Mouse (Mus musculus): ENCODE results near the gene Sh3pxd2b.

- no peak for TF ChIP-seq CTCF (IDR thresholded peaks at IDR 0.05; ENCODE audit: low read depth, low read length)
- no peak for TF ChIP-seq POLR2A (IDR thresholded peaks at IDR 0.05; ENCODE audit: insufficient read depth, low read length)
These were observed 27.5 kb downstream of the Sh3pxd2b start for GRCm38 (mm10) chr11:32375104-32375535.

Data from ES-Bruce4 (cell line).